In genomic region chr16:23609748-23610185, GRCm38 (mm10) we compare ENCODE assay signal across 8 mouse cellular contexts.
DNase-seq lines count a peak whose midpoint lies in the region; ATAC-seq and TF ChIP-seq lines count a peak whose summit lies in the region.

No protein-coding gene starts in this region.

- DNase-seq in CD4-positive helper T cell, adult 2 months (ENCODE audit: low read depth, low spot score) = peak; percentile 83
- DNase-seq in adrenal gland, postnatal 14 days = peak; percentile 48
- peak; percentile 42 for DNase-seq in kidney, postnatal 10 days
- DNase-seq in liver, embryonic 14.5 days (ENCODE audit: low read depth in 3 of 3, low spot score in 3 of 3) = peak in 1 of 3 experiments; percentile 7
- peak; percentile 59 to 63 for DNase-seq in natural killer cell, adult 2 months (ENCODE audit: low spot score in 2 of 2)
- peak; percentile 56 for DNase-seq in thymus, postnatal 0 days (ENCODE audit: low spot score)

- no peaks in the 10 kb centered on the region for H3K4me1 ChIP-seq in embryonic facial prominence, embryonic 15.5 days
- H3K4me1 ChIP-seq in heart, embryonic 16.5 days (ENCODE audit: control insufficient read depth, insufficient read depth, low read length) = peaks cover 3% of the 10 kb centered on the region
- peaks cover 0 to 5% of the 10 kb centered on the region in 2 experiments; a peak in 2 of 4 replicates for H3K4me1 ChIP-seq in liver, embryonic 14.5 days (replicated peaks; ENCODE audit: control insufficient read depth in 2 of 2, insufficient read depth in 2 of 2, low read length in 1 of 2)

- no peak for ATAC-seq in embryonic facial prominence, embryonic 15.5 days (ENCODE audit: insufficient number of reproducible peaks, low FRiP score, low TSS enrichment, low read depth)
- ATAC-seq in heart, embryonic 16.5 days (replicated peaks; ENCODE audit: extremely low read depth, insufficient read depth, low FRiP score) = no peak
- ATAC-seq in liver, embryonic 14.5 days (ENCODE audit: insufficient read depth) = no peak

- no peak for TF ChIP-seq CTCF in liver, embryonic 14.5 days (IDR thresholded peaks at IDR 0.05; ENCODE audit: low read depth)

- no peak overlapping the region for H3K9ac ChIP-seq in embryonic facial prominence, embryonic 15.5 days
- H3K9ac ChIP-seq in heart, embryonic 16.5 days (ENCODE audit: low read length) = peak overlapping the region; percentile 67
- no peak overlapping the region for H3K9ac ChIP-seq in liver, embryonic 14.5 days (replicated peaks)

- 20% methylated on average over 11 of the region's 11 CpGs for WGBS in embryonic facial prominence, embryonic 15.5 days
- WGBS in heart, embryonic 16.5 days = 25% methylated on average over 11 of the region's 11 CpGs
- WGBS in liver, embryonic 14.5 days (ENCODE audit: insufficient replicate concordance) = 13% methylated on average over 11 of the region's 11 CpGs

- H3K4me3 ChIP-seq in embryonic facial prominence, embryonic 15.5 days (replicated peaks) = peak overlapping the region; percentile 35
- peak overlapping the region; percentile 55 for H3K4me3 ChIP-seq in heart, embryonic 16.5 days (ENCODE audit: low read length)
- peak overlapping the region; percentile 34 to 41 for H3K4me3 ChIP-seq in liver, embryonic 14.5 days (ENCODE audit: insufficient read depth in 1 of 2, low read depth in 2 of 2, low read length in 2 of 2)

- no peaks in the 10 kb centered on the region for H3K9me3 ChIP-seq in embryonic facial prominence, embryonic 15.5 days (replicated peaks)
- H3K9me3 ChIP-seq in heart, embryonic 16.5 days (replicated peaks; ENCODE audit: control insufficient read depth, low read length) = 0 out of 2 replicates have a peak, but pooled peaks cover 2% of the 10 kb centered on the region
- no peaks in the 10 kb centered on the region for H3K9me3 ChIP-seq in liver, embryonic 14.5 days (ENCODE audit: control insufficient read depth, low read length)

- H3K4me2 ChIP-seq in embryonic facial prominence, embryonic 15.5 days (replicated peaks) = peak overlapping the region; percentile 42
- peak overlapping the region; percentile 63 for H3K4me2 ChIP-seq in heart, embryonic 16.5 days (ENCODE audit: low read depth, low read length)
- peak overlapping the region; percentile 46 for H3K4me2 ChIP-seq in liver, embryonic 14.5 days (ENCODE audit: low read depth)

- no peak overlapping the region for H3K27ac ChIP-seq in embryonic facial prominence, embryonic 15.5 days (replicated peaks)
- H3K27ac ChIP-seq in heart, embryonic 16.5 days (ENCODE audit: low read length) = no peak overlapping the region
- H3K27ac ChIP-seq in liver, embryonic 14.5 days = no peak overlapping the region

- no peak for TF ChIP-seq EP300 in liver, embryonic 14.5 days (IDR thresholded peaks at IDR 0.05; ENCODE audit: low read depth)

- H3K36me3 ChIP-seq in embryonic facial prominence, embryonic 15.5 days = no peaks in the 10 kb centered on the region
- H3K36me3 ChIP-seq in heart, embryonic 16.5 days (ENCODE audit: control insufficient read depth, insufficient read depth) = no peaks in the 10 kb centered on the region
- no peaks in the 10 kb centered on the region for H3K36me3 ChIP-seq in liver, embryonic 14.5 days (replicated peaks; ENCODE audit: control insufficient read depth, insufficient read depth, low read depth)

- H3K27me3 ChIP-seq in embryonic facial prominence, embryonic 15.5 days = no peaks in the 10 kb centered on the region
- H3K27me3 ChIP-seq in heart, embryonic 16.5 days (ENCODE audit: control insufficient read depth, insufficient read depth, low read length) = no peaks in the 10 kb centered on the region
- no peaks in the 10 kb centered on the region for H3K27me3 ChIP-seq in liver, embryonic 14.5 days (ENCODE audit: control insufficient read depth, insufficient read depth, low read length)
